Mouse (Mus musculus) stomach, postnatal 0 days (tissue): ENCODE data around the gene Coro7. TPM values are rescaled to one million over a fixed set of nuclear protein-coding genes. Genes with fewer than 3 reads are reported as not detected.

ENCODE experiments used
- ATAC-seq: fragments of 200-750 bp; cut with Nextera tagmentation; 2 replicates; pipeline ENCODE4 v1.8.0; 2017; ENCODE audit not compliant: low FRiP score, low TSS enrichment
- DNase-seq: peaks from one replicate; pipeline ENCODE4 v3.0.0-alpha.2; 2016; ENCODE audit warnings: low spot score
- H3K27ac ChIP-seq: fragments of 300-500 bp; sonication (generic); replicated peaks from 2 replicates; pipeline ENCODE4 v1.5.1; 2014; ENCODE audit warnings: mild to moderate bottlenecking, control low read depth
- H3K27me3 ChIP-seq: fragments of 300-500 bp; sonication (generic); 2 replicates; pipeline ENCODE4 v1.6.1; 2014; ENCODE audit warnings: low read length; ENCODE audit not compliant: control insufficient read depth, insufficient read depth
- H3K36me3 ChIP-seq: fragments of 300-500 bp; sonication (generic); 2 replicates; pipeline ENCODE4 v1.6.1; 2014; ENCODE audit warnings: low read length, mixed read lengths; ENCODE audit not compliant: control insufficient read depth, insufficient read depth
- H3K4me1 ChIP-seq: fragments of 300-500 bp; sonication (generic); replicated peaks from 2 replicates; pipeline ENCODE4 v1.6.1; 2014; ENCODE audit warnings: antibody characterized with exemption; ENCODE audit not compliant: control insufficient read depth, insufficient read depth
- H3K4me2 ChIP-seq: fragments of 300-500 bp; sonication (generic); replicated peaks from 2 replicates; pipeline ENCODE4 v1.6.1; 2014; ENCODE audit warnings: low read depth, mild to moderate bottlenecking, control low read depth, moderate library complexity
- H3K4me3 ChIP-seq: fragments of 300-500 bp; sonication (generic); 2 replicates; pipeline ENCODE4 v1.5.1; 2014; ENCODE audit warnings: low read depth, low read length, control low read depth
- H3K9ac ChIP-seq: fragments of 300-500 bp; sonication (generic); 2 replicates; pipeline ENCODE4 v1.6.1; 2014; ENCODE audit warnings: mild to moderate bottlenecking, low read length, control low read depth, mixed read lengths
- H3K9me3 ChIP-seq: fragments of 300-500 bp; sonication (generic); 2 replicates; pipeline ENCODE4 v1.6.1; 2016; ENCODE audit warnings: low read length; ENCODE audit not compliant: control insufficient read depth
- CTCF ChIP-seq: IDR thresholded peaks from 2 replicates; pipeline ENCODE4 v1.5.1; 2016; ENCODE audit warnings: antibody characterized with exemption, low read depth, mild to moderate bottlenecking, moderate library complexity
- EP300 ChIP-seq: optimal IDR thresholded peaks from 2 replicates; pipeline ENCODE3; 2016; ENCODE audit warnings: antibody characterized with exemption
- WGBS: fragments of 180-500 bp; shearing (Covaris S2); extraction: QIAGEN DNeasy Blood & Tissue Kit; methylation state at CpG from one replicate; pipeline ENCODE4 v1.1.7; 2014; 5-methylcytosine and 5-hydroxymethylcytosine counted together
- polyA plus RNA-seq: library from polyadenylated mRNA; unstranded; fragments of >200 nt; fragmentation: Nextera tagmentation; extraction: Ambion mirVana; gene quantifications from 2 replicates; pipeline ENCODE4 v1.2.1, GENCODE M21; 2015

The Coro7 gene
- polyA plus RNA-seq, 1 experiment from 2014 or later, result 8.1 TPM

DNA sequence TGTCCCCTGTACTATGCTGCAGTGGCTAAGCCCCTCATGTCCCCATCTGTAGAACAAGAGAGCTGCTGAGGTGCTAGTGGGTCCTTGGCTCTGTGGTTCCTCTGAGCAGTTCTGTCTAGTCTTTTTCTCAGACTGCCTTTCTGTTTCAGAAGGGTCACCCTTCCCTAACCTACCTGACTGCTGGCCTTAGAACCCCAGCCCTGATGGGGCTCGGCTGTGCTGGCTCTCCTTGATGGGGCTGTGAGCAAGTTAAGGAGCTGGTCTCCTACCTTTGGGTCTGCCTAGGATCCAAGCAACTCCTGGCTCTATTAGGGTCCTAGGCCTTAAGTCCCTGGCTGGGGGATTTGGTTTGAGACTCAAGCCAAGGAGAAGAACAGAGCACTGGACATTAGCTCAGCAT, 64.3 kb downstream of the Coro7 start:
- H3K4me2 ChIP-seq, result no peak overlapping the region
- no peak for ATAC-seq
- no peak overlapping the region for H3K9ac ChIP-seq
- H3K27ac ChIP-seq, result no peak overlapping the region
- WGBS, result 88% methylated on average over 1 of the region's 1 CpGs
- no peak overlapping the region for H3K4me3 ChIP-seq
- no peaks in the 10 kb centered on the region for H3K4me1 ChIP-seq
- H3K36me3 ChIP-seq, result peaks cover 18% of the 10 kb centered on the region
- DNase-seq, result no peak
- no peaks in the 10 kb centered on the region for H3K9me3 ChIP-seq
- no peaks in the 10 kb centered on the region for H3K27me3 ChIP-seq
- TF ChIP-seq EP300 (no peak), CTCF (no peak)

DNA sequence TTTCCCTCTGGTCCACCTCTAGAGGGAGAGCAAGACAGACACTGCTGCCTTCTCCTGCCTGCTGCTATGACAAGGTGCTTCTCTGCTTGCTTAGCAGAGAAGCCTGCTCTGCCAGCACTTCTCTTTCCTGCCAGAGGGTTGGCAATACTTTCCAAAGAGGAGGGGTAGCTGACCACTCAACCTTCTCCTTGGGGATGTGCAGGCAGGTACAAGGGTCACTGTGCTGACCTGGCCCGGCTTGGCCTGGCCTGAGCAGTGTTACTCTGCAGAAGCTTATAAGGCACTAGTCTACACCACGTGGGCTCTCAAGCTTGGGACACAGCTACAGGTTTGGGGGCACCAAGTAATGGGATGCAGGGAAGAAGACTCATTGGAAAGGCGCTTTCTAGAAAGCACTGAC, 64.9 kb downstream of the Coro7 start:
- Histone ChIP-seq H3K36me3 (peaks cover 18% of the 10 kb centered on the region), H3K9ac (no peak overlapping the region), H3K4me3 (no peak overlapping the region), H3K4me1 (no peaks in the 10 kb centered on the region), H3K27ac (no peak overlapping the region), H3K9me3 (no peaks in the 10 kb centered on the region), H3K27me3 (no peaks in the 10 kb centered on the region), H3K4me2 (no peak overlapping the region)
- DNase-seq (no peak), ATAC-seq (no peak)
- TF ChIP-seq EP300, result no peak
- no peak for TF ChIP-seq CTCF
- 94% methylated on average over 3 of the region's 3 CpGs for WGBS

DNA sequence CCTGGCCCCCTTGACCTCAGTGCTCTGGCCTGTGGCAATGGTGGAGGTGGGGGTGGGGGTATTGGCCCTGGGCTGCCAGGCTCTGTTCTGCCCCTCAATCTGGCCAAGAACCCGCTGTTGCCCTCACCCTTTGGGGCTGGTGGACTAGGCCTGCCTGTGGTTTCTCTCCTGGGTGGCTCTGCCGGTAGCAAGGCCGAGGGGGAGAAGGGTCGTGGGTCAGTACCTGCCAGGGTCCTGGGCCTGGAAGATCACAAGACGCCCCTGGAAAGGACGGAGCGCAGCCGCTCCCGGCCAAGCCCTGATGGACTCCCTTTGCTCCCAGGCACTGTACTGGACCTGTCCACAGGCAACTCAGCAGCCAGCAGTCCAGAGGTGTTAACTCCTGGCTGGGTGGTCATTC, 65.8 kb downstream of the Coro7 start:
- Histone ChIP-seq H3K27ac (no peak overlapping the region), H3K9ac (no peak overlapping the region), H3K4me1 (no peaks in the 10 kb centered on the region), H3K36me3 (peaks cover 18% of the 10 kb centered on the region), H3K9me3 (no peaks in the 10 kb centered on the region), H3K4me2 (no peak overlapping the region), H3K4me3 (no peak overlapping the region), H3K27me3 (no peaks in the 10 kb centered on the region)
- peak; percentile 24; the same call in 1 of the 2 replicates for ATAC-seq
- WGBS, result 93% methylated on average over 9 of the region's 9 CpGs
- no peak for TF ChIP-seq EP300
- no peak for TF ChIP-seq CTCF
- DNase-seq, result no peak

DNA sequence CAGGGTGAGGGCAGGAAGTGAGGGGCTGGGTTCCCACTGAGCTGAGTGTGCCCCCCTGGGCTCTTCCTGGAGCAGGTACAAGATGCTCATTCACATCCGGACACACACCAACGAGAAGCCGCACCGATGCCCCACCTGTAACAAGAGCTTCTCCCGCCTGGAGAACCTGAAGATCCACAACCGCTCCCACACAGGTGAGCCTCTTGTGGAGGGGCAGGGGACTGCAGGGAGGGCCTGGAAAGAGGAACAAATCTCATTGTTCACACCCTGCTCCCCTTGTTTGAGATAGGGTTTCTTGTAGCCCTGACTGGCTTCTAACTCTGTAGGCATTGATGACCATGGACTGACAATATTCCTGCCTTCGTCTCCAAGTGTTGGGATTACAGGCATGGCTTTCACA, 67.9 kb downstream of the Coro7 start:
- Histone ChIP-seq H3K36me3 (peaks cover 16% of the 10 kb centered on the region), H3K4me1 (peaks cover 3% of the 10 kb centered on the region; the same call in 1 of the 2 replicates), H3K9me3 (no peaks in the 10 kb centered on the region), H3K9ac (no peak overlapping the region), H3K4me3 (no peak overlapping the region), H3K4me2 (no peak overlapping the region), H3K27me3 (no peaks in the 10 kb centered on the region), H3K27ac (no peak overlapping the region)
- no peak for DNase-seq
- no peak for ATAC-seq
- WGBS, result 94% methylated on average over 7 of the region's 7 CpGs
- TF ChIP-seq CTCF (peak; percentile 52), EP300 (no peak)

DNA sequence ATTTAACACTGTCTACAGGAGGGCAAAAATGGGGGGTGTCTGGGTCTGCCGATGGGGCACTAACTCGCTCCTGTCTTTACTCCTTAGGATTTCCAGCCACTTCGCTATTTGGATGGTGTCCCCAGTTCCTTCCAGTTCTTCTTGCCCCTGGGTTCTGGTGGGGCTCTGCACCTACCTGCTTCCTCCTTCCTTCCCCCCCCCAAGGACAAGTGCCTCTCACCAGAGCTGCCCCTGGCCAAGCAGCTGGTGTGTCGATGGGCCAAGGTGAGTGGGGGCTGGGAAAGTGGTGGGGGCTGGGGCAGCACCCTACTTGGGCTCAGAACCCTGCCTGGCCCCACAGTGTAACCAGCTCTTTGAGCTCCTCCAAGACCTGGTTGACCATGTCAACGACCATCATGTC, 68.4 kb downstream of the Coro7 start:
- Histone ChIP-seq H3K9me3 (no peaks in the 10 kb centered on the region), H3K4me3 (no peak overlapping the region), H3K4me1 (peaks cover 3% of the 10 kb centered on the region), H3K27ac (no peak overlapping the region), H3K27me3 (no peaks in the 10 kb centered on the region), H3K9ac (no peak overlapping the region), H3K36me3 (peaks cover 16% of the 10 kb centered on the region), H3K4me2 (no peak overlapping the region)
- WGBS, result 87% methylated on average over 5 of the region's 5 CpGs
- TF ChIP-seq EP300 (no peak), CTCF (no peak)
- no peak for ATAC-seq
- DNase-seq, result no peak

DNA sequence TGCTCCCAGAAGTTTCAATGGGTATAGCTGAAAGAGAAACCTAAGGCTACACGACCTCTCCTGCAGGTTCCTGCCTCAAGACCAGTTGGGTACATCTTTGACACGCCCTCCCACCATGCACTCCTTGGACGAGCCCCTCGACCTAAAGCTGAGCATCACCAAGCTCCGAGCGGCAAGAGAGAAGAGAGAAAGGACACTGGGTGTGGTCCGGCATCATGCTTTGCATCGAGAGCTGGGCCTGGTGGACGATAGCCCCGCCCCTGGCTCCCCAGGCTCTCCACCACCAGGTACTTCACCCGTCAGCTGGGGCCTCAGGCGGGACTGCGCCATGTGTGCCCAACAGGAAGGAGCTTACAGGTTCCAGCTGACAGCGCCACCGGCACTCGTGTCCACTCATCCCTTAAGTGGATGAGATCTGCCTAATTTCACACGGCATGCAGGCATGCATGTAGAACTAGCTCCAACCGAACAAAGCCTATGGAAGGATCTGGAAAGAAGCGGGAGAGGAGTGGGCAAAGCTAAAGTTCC, 71.0 kb downstream of the Coro7 start:
- TF ChIP-seq CTCF, result no peak
- no peak overlapping the region for H3K27ac ChIP-seq
- H3K9ac ChIP-seq, result no peak overlapping the region
- H3K4me2 ChIP-seq, result no peak overlapping the region
- H3K27me3 ChIP-seq, result no peaks in the 10 kb centered on the region
- H3K4me1 ChIP-seq, result peaks cover 15% of the 10 kb centered on the region
- H3K36me3 ChIP-seq, result peaks cover 5% of the 10 kb centered on the region; the same call in 1 of the 2 replicates
- ATAC-seq (no peak), DNase-seq (no peak)
- WGBS, result 74% methylated on average over 19 of the region's 19 CpGs
- H3K9me3 ChIP-seq, result no peaks in the 10 kb centered on the region
- H3K4me3 ChIP-seq, result no peak overlapping the region
